Mouse (Mus musculus) megakaryocyte, embryonic 14.5 days (primary cell): ENCODE results near the gene Pnmt. TPM values are rescaled to one million over a fixed set of nuclear protein-coding genes. Genes with fewer than 3 reads are reported as not detected.
A peak's percentile ranks its signal among the peaks of the same experiment; 100 is the strongest.

Experiments used
- H3K27me3 ChIP-seq: replicated peaks from 2 replicates; pipeline ENCODE3; 2012; ENCODE audit warnings: inconsistent platforms
- H3K36me3 ChIP-seq: replicated peaks from 2 replicates; pipeline ENCODE3; 2012; ENCODE audit warnings: low read length, inconsistent platforms, mixed read lengths
- H3K4me1 ChIP-seq: 2 replicates; pipeline ENCODE4 v1.6.1; 2012; ENCODE audit warnings: inconsistent platforms
- H3K4me3 ChIP-seq: replicated peaks from 2 replicates; pipeline ENCODE3; 2012; ENCODE audit warnings: moderate library complexity, mild to moderate bottlenecking, inconsistent platforms
- H3K9me3 ChIP-seq: 2 replicates; pipeline ENCODE4 v1.6.1; 2012; ENCODE audit warnings: inconsistent platforms
- FLI1 ChIP-seq: IDR thresholded peaks from 2 replicates; pipeline ENCODE4 v1.6.1; 2012; ENCODE audit warnings: low read length, inconsistent platforms, mixed read lengths
- GATA1 ChIP-seq: IDR thresholded peaks from 3 replicates; pipeline ENCODE4 v1.6.1; 2012; ENCODE audit warnings: mixed read lengths, low read length, inconsistent platforms, borderline replicate concordance
- polyA plus RNA-seq: library from polyadenylated mRNA; stranded (reverse); fragments of >175 nt; gene quantifications from 2 replicates; pipeline ENCODE4 v1.2.3, GENCODE M21; 2012; ENCODE audit warnings: low replicate concordance; ENCODE audit not compliant: insufficient read depth

The Pnmt gene
- polyA plus RNA-seq, 1 experiment: not detected

DNA sequence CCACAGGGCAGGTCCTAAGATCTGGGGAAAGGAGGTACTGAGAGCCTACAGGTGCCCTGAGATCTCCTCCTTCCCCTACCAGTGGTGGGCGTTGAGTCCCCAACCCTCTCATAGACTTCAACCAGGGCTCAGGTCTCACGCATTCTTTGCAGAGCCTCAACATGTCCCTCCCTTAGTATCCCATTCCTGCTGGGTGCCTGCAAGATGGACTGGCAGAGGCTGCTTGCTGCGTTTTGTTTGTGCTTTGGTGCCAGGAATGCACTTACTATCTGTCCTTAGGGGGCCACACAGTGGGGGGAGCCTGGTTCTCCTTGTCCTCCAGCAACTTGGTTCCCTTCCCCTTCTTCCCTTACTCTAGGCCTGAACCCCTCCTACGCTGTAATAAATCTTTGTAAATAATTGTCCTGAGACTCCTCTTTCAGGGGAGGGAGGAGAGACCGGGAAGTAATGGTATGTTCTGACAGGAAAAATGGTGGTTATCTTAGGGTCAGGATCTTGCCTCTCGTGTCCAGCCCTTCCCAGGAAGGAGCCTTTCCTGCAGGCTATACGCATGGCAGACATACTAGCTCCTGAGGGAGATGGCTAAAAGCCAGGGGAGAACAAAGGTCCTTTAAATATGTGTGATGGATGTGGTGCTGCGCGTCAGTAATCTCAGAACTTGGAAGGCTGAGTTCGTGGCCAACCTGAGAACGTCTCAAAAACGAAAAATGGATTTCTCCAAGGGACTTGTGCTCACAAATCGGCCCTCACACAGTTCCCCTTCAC lies 28.7 kb upstream of the Pnmt start:
- no peak for TF ChIP-seq FLI1
- TF ChIP-seq GATA1: no peak
- Histone ChIP-seq H3K4me3 (peak overlapping the region; percentile 100), H3K4me1 (peaks cover 86% of the 10 kb centered on the region), H3K27me3 (peaks cover 29% of the 10 kb centered on the region), H3K9me3 (no peaks in the 10 kb centered on the region), H3K36me3 (peaks cover 25% of the 10 kb centered on the region)

DNA sequence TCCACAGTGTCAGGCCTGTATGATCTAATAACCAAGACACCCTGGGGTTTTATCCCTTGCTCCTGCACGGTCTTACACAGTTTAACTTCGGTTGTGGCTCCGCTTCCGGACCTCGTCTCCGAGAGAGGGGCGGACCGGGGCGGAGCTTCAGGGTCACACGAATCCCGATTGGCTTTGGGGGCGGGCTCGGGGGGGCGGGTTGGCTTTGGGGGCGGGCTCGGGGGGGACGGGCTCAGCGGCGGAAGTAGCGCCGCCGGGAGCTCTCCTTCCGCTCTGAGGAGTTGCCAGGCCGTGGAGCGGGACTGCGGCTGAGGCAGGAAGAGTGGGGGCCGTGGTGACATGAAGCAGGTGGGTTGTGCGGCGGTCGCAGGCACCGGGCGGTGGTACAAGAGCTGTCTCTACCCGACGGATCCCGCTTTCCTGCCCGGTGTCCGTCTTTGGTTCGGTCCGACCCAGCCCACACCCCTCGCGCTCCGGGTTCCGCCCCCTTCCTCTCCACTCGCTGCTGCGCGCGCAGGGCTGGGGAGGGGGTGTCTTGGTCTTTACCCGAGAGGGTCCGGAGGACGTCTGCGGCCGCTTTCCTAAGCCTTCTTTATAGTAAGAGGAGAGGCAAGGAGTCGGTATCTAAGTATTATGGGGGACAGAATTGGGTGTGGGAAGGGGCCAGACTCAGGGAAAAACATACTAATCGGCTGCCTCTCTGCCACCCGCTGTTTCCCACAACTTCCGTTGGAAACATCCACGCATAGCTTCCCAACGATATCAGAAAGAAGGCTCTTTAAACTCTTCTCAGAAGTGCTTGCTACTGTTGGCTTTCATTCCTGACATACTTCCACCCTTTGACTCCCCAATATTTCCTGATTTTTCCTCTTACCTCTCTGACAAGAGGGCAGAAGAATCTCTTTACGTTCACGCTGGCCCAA lies 27.8 kb upstream of the Pnmt start, which contains the start of gene Stard3:
Gene Stard3, plus strand, starts transcription at position 208 of the 923 bp plus-strand sequence.
- peaks cover 22% of the 10 kb centered on the region for H3K27me3 ChIP-seq
- H3K9me3 ChIP-seq: no peaks in the 10 kb centered on the region
- peak within 1 kb of the TSS; percentile 100 for H3K4me3 ChIP-seq
- H3K36me3 ChIP-seq: peaks cover 28% of the 10 kb centered on the region
- H3K4me1 ChIP-seq: peaks cover 87% of the 10 kb centered on the region
- no peak for TF ChIP-seq GATA1
- TF ChIP-seq FLI1: no peak

DNA sequence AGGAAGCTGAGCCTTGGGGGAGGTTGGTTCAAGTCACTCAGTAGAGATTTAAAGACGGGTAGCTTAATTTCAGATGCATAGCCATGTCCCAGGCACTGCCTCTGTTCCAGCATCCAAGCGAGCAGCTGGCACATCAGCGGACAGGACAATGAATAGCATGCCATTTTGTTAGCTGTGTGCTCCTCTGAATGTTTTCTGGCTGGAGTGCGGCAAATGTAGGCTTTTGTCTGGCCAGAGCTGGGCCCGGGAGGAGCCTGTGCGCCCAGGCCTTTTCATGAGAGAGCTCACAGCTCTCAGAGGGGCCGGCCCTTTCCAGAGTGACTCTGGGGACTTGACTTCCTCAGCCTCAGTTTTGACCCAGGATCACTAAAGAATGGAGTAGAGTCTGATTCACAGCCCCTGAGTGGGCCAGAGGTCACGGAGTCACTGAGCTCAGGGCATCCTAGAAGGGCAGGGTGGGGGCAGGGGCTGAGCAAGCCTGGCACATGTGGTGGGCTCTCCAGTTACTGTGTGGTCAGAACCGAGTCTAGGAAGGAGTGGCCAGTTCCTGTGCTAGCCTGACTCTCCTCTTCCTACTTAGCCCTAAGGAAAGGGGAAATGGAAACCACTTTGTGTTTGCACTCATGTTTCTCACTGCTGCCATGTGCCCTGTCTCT lies 25.3 kb upstream of the Pnmt start:
- Histone ChIP-seq H3K9me3 (no peaks in the 10 kb centered on the region), H3K27me3 (no peaks in the 10 kb centered on the region), H3K36me3 (peaks cover 38% of the 10 kb centered on the region), H3K4me3 (peak overlapping the region; percentile 79), H3K4me1 (peaks cover 75% of the 10 kb centered on the region)
- TF ChIP-seq GATA1 (no peak), FLI1 (no peak)

DNA sequence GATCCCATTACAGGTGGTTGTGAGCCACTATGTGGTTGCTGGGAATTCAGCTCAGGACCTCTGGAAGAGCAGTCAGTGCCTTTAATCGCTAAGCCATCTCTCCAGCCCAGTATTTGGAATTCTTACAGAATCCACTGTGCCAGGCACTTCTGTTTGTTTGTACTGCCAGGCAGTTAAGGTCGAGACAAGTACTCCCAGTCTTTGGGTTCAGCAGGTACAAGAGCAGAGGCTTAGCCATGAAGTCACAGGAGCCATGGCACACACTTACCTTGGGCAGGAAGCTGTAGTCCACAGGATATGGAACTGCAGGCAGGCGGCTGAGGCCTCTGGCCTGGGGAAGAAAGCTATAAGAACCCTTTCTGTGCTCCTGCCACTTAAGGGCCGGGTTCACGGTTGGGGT lies 22.4 kb upstream of the Pnmt start:
- no peak for TF ChIP-seq FLI1
- H3K4me3 ChIP-seq: no peak overlapping the region
- peaks cover 50% of the 10 kb centered on the region for H3K36me3 ChIP-seq
- no peaks in the 10 kb centered on the region for H3K9me3 ChIP-seq
- H3K4me1 ChIP-seq: peaks cover 71% of the 10 kb centered on the region
- H3K27me3 ChIP-seq: no peaks in the 10 kb centered on the region

DNA sequence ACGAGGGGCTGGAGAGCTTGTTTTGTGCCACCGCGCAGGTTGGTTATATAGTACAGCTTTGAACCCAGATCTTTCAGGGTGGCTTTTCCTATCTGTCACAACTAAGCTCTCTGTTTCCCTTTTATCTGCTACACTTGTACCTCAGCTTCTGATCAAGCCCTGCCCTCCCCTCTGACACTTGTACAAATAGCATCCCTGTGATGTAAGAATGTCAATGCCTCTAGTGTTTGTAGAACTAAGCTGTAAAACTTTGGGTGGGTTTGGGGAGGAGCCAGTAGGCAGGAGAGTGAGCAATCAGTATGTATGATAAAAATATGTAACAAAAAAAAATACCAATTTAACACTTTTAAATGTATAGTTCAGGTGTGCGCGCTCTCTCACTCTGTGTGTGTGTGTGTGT lies 21.8 kb upstream of the Pnmt start:
- no peaks in the 10 kb centered on the region for H3K27me3 ChIP-seq
- H3K36me3 ChIP-seq: peaks cover 48% of the 10 kb centered on the region
- no peak for TF ChIP-seq FLI1
- no peak for TF ChIP-seq GATA1
- H3K9me3 ChIP-seq: no peaks in the 10 kb centered on the region
- peaks cover 65% of the 10 kb centered on the region for H3K4me1 ChIP-seq
- H3K4me3 ChIP-seq: no peak overlapping the region

DNA sequence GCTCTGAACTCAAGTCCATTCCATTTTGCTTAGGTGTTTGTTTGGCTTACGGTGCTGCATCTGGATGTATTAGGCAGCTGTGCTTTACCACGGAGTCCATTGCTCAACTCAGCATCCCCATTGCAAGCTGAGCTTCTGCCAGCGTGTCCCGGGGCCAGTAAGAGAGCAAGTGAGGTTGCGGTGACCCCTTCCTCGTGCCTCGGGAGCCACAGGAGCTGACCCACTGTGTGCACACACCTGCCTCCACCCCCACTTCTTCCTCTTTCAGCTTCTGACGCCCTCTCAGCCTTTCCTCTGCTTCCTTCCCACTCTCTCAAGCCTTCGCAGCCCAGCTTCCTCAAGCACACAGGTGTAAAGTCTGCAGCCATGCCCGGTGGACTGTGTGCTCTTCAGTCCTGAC lies 20.0 kb upstream of the Pnmt start:
- peaks cover 53% of the 10 kb centered on the region for H3K4me1 ChIP-seq
- TF ChIP-seq GATA1: no peak
- no peak for TF ChIP-seq FLI1
- H3K9me3 ChIP-seq: no peaks in the 10 kb centered on the region
- peaks cover 48% of the 10 kb centered on the region for H3K36me3 ChIP-seq
- H3K4me3 ChIP-seq: peak overlapping the region; percentile 5
- no peaks in the 10 kb centered on the region for H3K27me3 ChIP-seq

DNA sequence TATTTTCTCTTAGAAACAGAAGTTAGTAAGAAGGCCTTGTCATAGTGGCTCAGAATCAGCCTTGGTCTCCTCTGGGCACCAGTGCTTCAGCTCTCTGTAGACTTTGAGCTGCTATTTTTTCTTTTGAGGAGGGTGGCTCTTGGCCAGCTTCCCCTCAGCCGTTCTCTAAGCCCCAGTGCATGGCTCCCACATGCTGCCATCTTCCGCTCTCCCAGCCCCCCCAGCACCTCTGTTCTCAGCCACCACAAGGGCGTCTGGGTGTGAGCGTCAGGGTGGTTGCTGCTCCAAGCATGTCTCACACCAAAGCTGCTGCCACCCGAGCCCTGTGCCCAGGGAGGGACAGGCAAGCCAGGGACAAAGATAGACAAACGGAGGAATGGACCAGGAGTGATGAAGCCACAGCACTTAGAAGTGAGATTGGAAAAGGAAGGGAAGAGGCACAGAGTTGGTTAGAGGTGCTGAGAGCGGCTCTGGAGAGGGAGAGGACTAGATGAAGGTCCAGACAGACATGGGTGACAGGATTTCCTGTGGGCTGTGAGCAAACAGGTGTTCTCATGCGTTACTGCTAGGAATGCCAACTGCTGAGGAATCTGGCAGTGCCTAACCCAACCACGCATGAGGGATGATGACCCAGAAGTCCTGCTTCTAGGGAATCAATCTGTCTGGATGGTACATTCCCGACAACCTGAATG lies 18.9 kb upstream of the Pnmt start:
- TF ChIP-seq FLI1 (no peak), GATA1 (no peak)
- H3K4me1 ChIP-seq: peaks cover 47% of the 10 kb centered on the region
- H3K4me3 ChIP-seq: no peak overlapping the region
- no peaks in the 10 kb centered on the region for H3K27me3 ChIP-seq
- no peaks in the 10 kb centered on the region for H3K9me3 ChIP-seq
- peaks cover 47% of the 10 kb centered on the region for H3K36me3 ChIP-seq

DNA sequence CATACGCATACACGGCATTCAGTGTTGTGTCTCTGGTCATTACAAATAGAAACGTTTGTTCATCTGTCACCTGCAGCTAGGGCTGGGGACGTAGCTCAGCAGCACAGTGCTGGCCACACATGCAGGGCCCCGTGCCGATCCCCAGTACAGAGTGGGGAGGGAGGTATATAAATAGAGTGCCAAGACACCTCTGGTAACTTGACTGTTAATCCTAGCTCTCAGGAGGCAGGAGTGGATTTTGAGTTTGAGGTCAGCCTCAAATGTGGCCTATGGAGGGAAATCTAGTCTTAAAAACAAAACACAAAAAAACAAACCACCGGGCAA lies 18.4 kb upstream of the Pnmt start:
- H3K4me1 ChIP-seq: peaks cover 42% of the 10 kb centered on the region
- no peaks in the 10 kb centered on the region for H3K9me3 ChIP-seq
- H3K36me3 ChIP-seq: peaks cover 49% of the 10 kb centered on the region
- H3K27me3 ChIP-seq: no peaks in the 10 kb centered on the region
- no peak for TF ChIP-seq FLI1
- TF ChIP-seq GATA1: no peak
- no peak overlapping the region for H3K4me3 ChIP-seq

DNA sequence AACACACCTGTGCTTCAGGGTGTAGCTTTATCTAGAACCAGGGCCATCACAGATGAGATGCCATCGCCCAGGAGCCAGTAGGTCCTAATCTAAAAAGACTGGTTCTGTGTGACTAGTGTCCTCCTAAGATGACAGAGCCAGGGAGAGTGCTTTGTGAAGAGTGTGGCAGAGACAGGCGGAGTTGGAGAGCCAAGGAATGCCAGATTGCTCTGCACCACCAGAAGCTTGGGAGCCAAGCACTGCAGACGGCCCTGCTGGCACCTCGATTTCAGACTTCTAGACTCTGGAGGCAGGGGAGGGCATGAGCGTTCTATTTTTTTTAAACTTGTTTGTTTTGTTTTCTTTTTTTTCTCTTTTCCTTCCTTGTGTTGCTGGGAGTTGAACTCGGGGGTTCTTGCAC lies 16.9 kb upstream of the Pnmt start:
- Histone ChIP-seq H3K36me3 (peaks cover 51% of the 10 kb centered on the region), H3K9me3 (no peaks in the 10 kb centered on the region), H3K4me1 (peaks cover 31% of the 10 kb centered on the region), H3K4me3 (no peak overlapping the region), H3K27me3 (no peaks in the 10 kb centered on the region)
- TF ChIP-seq GATA1 (no peak), FLI1 (no peak)
